Mouse (Mus musculus) common myeloid progenitor, adult 5-6 weeks (primary cell): ENCODE results near the gene Cirbp. TPM values are rescaled to one million over a fixed set of nuclear protein-coding genes. Genes with fewer than 3 reads are reported as not detected.
"Not testable (repeated sequence)": the region's sequence is repeated elsewhere in the genome, so short reads cannot be mapped to it uniquely, and the experiment has no call there.

Experiments used
- ATAC-seq: replicated peaks from 2 replicates; pipeline ENCODE4 v1.8.0; 2016; ENCODE audit warnings: low read depth, mild to moderate bottlenecking, moderate TSS enrichment, inconsistent platforms; ENCODE audit not compliant: poor library complexity, severe bottlenecking
- total RNA-seq: library from RNA; stranded (forward); fragments of 200-1000, 187-1606 nt; gene quantifications from 2 replicates; pipeline ENCODE4 v1.2.3, GENCODE M21; 2017

Gene Cirbp
- total RNA-seq, 1 experiment from 2014 or later, result 65.6 TPM

- peak; percentile 100 for ATAC-seq
Measured at GRCm38 (mm10) chr10:80199440-80200008, 33.7 kb downstream of the Cirbp start.

GRCm38 (mm10) chr10:80200485-80200884 is 34.7 kb downstream of the Cirbp start:
- no peak for ATAC-seq

DNA sequence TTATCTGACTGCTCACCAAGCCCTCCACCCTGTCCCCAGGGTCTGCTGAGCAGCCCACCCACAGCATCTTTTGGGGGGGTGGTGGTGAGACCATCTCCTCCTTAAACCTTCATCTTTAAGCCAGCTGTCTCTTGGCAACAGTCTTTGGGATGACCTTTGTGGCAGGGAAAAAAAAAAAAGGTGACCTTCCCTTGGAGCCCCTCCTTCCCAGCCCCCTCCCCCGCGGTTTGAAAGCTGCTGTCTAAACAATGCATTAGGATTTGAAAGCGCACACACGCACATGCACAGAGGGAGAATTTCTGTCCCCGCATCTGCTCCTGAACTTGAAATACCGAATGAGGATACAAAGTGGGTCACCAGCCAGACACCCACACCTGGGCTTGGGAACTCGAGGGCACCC is 38.3 kb downstream of the Cirbp start:
- no peak for ATAC-seq

- ATAC-seq, result no peak
Measured at GRCm38 (mm10) chr10:80207201-80207600, 41.4 kb downstream of the Cirbp start.

DNA sequence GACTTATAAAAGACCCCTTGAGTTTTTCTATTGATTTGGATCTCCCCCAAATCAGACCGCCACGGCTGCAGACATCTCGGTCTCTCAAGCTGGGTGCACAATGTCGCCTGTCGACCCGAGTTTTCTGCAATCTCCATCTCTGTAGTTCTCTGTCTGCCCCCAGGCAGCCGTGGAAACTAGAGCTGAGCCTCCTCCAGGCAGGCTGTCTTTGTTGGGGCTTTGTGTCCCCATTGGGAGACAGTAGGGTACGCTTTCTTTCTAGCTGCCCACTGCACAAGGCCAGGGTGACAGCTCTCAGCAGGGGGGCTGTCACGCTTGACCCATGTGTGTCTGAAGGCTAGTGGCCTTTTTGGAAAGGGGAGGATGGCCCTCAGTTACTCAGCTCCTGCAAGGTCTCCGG is 41.9 kb downstream of the Cirbp start:
- no peak for ATAC-seq

DNA sequence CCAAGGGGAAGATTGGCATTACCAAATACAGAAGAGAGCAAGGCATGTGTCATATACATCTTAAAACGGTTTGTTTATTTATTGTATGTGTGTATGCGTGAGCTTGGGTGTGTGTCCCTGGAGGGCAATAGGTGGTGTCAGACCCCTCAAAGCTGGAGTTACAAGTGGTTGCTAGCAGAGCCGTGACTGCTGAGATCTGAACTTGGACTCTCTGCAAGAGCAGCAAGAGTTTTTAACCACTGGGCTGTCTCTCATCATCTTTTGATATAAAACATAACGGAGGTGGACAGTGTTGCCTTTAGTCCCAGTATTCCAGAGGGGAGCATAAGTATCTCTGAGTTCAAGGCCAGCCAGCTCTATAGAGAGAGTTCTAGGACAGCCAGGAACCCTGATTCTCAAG is 42.5 kb downstream of the Cirbp start:
- ATAC-seq, result no peak

- ATAC-seq, result no peak
Measured at GRCm38 (mm10) chr10:80208841-80209371, 43.1 kb downstream of the Cirbp start.

DNA sequence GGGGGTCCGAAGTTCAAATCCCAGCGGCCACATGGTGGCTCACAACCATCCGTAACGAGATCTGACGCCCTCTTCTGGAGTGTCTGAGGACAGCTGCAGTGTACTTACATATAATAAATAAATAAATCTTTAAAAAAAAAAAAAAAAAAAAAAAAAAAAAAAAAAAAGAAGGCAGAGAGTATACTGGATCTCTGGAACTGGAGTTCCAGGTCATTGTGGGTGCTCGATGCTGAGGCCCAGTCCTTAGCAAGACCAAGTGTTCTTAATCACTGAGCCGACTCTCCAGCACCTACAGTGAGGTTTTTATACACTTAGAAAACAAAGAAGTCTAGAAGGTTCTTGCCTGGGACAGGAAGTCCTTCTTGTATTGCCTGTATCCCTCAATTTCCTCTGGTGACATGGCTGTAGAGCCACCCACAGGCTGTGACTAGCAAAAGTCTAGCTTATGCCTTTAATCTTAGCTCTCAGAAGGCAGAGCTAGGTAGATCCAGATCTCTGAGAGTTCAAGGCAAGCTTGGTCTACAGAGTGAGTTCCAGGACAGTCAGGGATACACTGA is 45.8 kb downstream of the Cirbp start:
- ATAC-seq, result not testable (repeated sequence)

DNA sequence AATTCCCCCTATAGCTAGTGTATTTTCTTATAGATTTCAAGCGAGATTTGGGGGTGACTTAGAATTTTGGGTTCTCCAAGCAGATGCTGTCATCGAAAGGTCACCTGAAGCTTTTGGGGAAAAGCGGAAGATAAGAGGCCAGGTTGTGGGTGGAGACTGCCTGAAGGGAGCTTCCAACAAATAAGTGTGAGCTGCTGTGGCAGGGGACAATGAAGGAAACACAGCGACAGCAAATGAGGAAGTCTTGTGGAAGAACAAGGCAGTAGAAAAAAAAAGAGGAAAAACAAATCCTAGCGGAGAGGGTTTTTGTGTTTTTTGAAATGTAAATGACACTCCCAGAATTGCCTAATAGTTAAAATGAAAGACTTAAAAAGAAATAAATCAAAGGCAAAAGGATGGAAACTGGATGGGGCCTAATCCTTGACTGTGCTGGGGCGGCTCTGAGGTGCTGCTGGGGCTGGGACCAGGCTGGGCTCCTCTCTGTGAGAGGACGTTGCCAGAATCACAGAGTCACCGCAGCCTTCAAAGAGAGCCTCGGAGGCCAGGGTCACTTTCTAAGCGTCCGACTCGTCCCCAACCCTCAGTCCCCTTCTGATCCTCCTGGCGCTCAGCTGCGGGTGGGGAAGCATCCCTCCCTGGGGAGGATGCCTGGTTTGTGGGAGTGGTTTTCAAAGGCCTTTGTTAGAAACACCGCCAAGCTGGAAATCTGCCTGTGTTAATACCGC is 49.4 kb downstream of the Cirbp start:
- 0 out of 2 replicates have a peak, but pooled peaks have one; percentile 32 for ATAC-seq

GRCm38 (mm10) chr10:80220676-80221075 is 54.9 kb downstream of the Cirbp start:
- ATAC-seq, result no peak

Other genes starting within 250 kb of the Cirbp start
- 0.73 TPM in 1 of 2 replicates, not detected in the other for gene Kiss1r, start 249.0 kb upstream of the Cirbp start, total RNA-seq
- gene R3hdm4, start 244.8 kb upstream of the Cirbp start, total RNA-seq, result 38.4 and 50.7 TPM in 2 replicates
- 11.5 and 16.0 TPM in 2 replicates for gene Arid3a, start 238.9 kb upstream of the Cirbp start, total RNA-seq
- gene Wdr18, start 205.8 kb upstream of the Cirbp start, total RNA-seq, result 26.5 and 27.2 TPM in 2 replicates
- not detected in 2 replicates for gene Grin3b, start 195.3 kb upstream of the Cirbp start, total RNA-seq
- 44.8 and 56.7 TPM in 2 replicates for gene Tmem259, start 181.7 kb upstream of the Cirbp start, total RNA-seq
- 62.2 and 72.9 TPM in 2 replicates for gene Cnn2, start 177.4 kb upstream of the Cirbp start, total RNA-seq
- gene Abca7, start 169.5 kb upstream of the Cirbp start, total RNA-seq, result 10.7 and 15.5 TPM in 2 replicates
- 85.6 and 106 TPM in 2 replicates for gene Arhgap45, start 149.3 kb upstream of the Cirbp start, total RNA-seq
- gene Polr2e, start 126.2 kb upstream of the Cirbp start, total RNA-seq, result 145 and 146 TPM in 2 replicates
- 451 and 481 TPM in 2 replicates for gene Gpx4, start 118.8 kb upstream of the Cirbp start, total RNA-seq
- gene Sbno2, start 60.4 kb upstream of the Cirbp start, total RNA-seq, result 16.2 and 22.3 TPM in 2 replicates
- gene Stk11, start 50.2 kb upstream of the Cirbp start, total RNA-seq, result 102 and 139 TPM in 2 replicates
- gene Atp5d, start 27.4 kb upstream of the Cirbp start, total RNA-seq, result 52.3 and 60.0 TPM in 2 replicates
- gene Cbarp, start 25.1 kb upstream of the Cirbp start, total RNA-seq, result 0.41 and 0.73 TPM in 2 replicates
- gene Midn, start 17.7 kb upstream of the Cirbp start, total RNA-seq, result 15.8 and 18.4 TPM in 2 replicates
- gene 1600002K03Rik, start 7.0 kb downstream of the Cirbp start, total RNA-seq, result 7.8 and 15.6 TPM in 2 replicates
- gene Efna2, start 13.5 kb downstream of the Cirbp start, total RNA-seq, result not detected in 2 replicates
- gene Mum1, start 60.4 kb downstream of the Cirbp start, total RNA-seq, result 38.9 and 41.9 TPM in 2 replicates
- gene Ndufs7, start 83.1 kb downstream of the Cirbp start, total RNA-seq, result 101 and 121 TPM in 2 replicates
- gene Gamt, start 95.0 kb downstream of the Cirbp start, total RNA-seq, result 2.9 and 3.3 TPM in 2 replicates
- 188 and 242 TPM in 2 replicates for gene Dazap1, start 95.5 kb downstream of the Cirbp start, total RNA-seq
- 3,325 and 3,530 TPM in 2 replicates for gene Rps15, start 126.5 kb downstream of the Cirbp start, total RNA-seq
- gene Apc2, start 130.0 kb downstream of the Cirbp start, total RNA-seq, result 0.05 and 0.10 TPM in 2 replicates
- 15.8 and 19.8 TPM in 2 replicates for gene 2310011J03Rik, start 154.6 kb downstream of the Cirbp start, total RNA-seq
- 2.7 and 5.9 TPM in 2 replicates for gene Pcsk4, start 163.5 kb downstream of the Cirbp start, total RNA-seq
- gene Reep6, start 164.0 kb downstream of the Cirbp start, total RNA-seq, result 2.9 and 3.6 TPM in 2 replicates
- 0.10 and 0.64 TPM in 2 replicates for gene Adamtsl5, start 182.4 kb downstream of the Cirbp start, total RNA-seq
- gene Plk5, start 190.5 kb downstream of the Cirbp start, total RNA-seq, result 0.55 TPM in 1 of 2 replicates, not detected in the other
- gene Mex3d, start 221.7 kb downstream of the Cirbp start, total RNA-seq, result 9.5 and 14.3 TPM in 2 replicates
- 76.2 and 113 TPM in 2 replicates for gene Mbd3, start 233.6 kb downstream of the Cirbp start, total RNA-seq
- 141 and 186 TPM in 2 replicates for gene Uqcr11, start 240.8 kb downstream of the Cirbp start, total RNA-seq